Mouse (Mus musculus) hindbrain, embryonic 11.5 days (tissue): ENCODE measurements at regions not wholly inside any gene's neighbourhood (a gene's known extent, or its start where the extent isn't known, plus 50 kb on each side); places are given as distances from the start of the nearest gene placed in this dataset.

ENCODE experiments used
- ATAC-seq: fragments of 200-750 bp; cut with Nextera tagmentation; 2 replicates; pipeline ENCODE4 v1.8.0; 2017; ENCODE audit warnings: mild to moderate bottlenecking, moderate TSS enrichment, moderate library complexity; ENCODE audit not compliant: low FRiP score
- DNase-seq: peaks from one replicate; pipeline ENCODE4 v3.0.0-alpha.2; 2015; ENCODE audit warnings: low spot score
- H3K27ac ChIP-seq: fragments of 300-500 bp; sonication (generic); 2 replicates; pipeline ENCODE4 v1.5.1; 2014; ENCODE audit warnings: mild to moderate bottlenecking, low read depth, low read length
- H3K27me3 ChIP-seq: fragments of 300-500 bp; sonication (generic); 2 replicates; pipeline ENCODE4 v1.6.1; 2014; ENCODE audit warnings: mild to moderate bottlenecking, low read length, moderate library complexity, mixed read lengths; ENCODE audit not compliant: control insufficient read depth, insufficient read depth
- H3K36me3 ChIP-seq: fragments of 300-500 bp; sonication (generic); 2 replicates; pipeline ENCODE4 v1.6.1; 2014; ENCODE audit warnings: mild to moderate bottlenecking, low read length, moderate library complexity, mixed read lengths; ENCODE audit not compliant: control insufficient read depth, insufficient read depth
- H3K4me1 ChIP-seq: fragments of 300-500 bp; sonication (generic); replicated peaks from 2 replicates; pipeline ENCODE4 v1.6.1; 2014; ENCODE audit warnings: low read length, mixed read lengths; ENCODE audit not compliant: control insufficient read depth, insufficient read depth
- H3K4me2 ChIP-seq: fragments of 300-500 bp; sonication (generic); replicated peaks from 2 replicates; pipeline ENCODE4 v1.6.1; 2014; ENCODE audit warnings: mild to moderate bottlenecking, low read depth, low read length
- H3K4me3 ChIP-seq: fragments of 300-500 bp; sonication (generic); 2 replicates; pipeline ENCODE4 v1.5.1; 2014; ENCODE audit warnings: low read depth, low read length
- H3K9ac ChIP-seq: fragments of 300-500 bp; sonication (generic); 2 replicates; pipeline ENCODE4 v1.6.1; 2014; ENCODE audit warnings: low read depth, low read length
- H3K9me3 ChIP-seq: fragments of 300-500 bp; sonication (generic); 2 replicates; pipeline ENCODE4 v1.6.1; 2016; ENCODE audit warnings: low read length; ENCODE audit not compliant: control insufficient read depth
- WGBS: fragments of 180-500 bp; shearing (Covaris S2); extraction: QIAGEN DNeasy Blood & Tissue Kit; methylation state at CpG from one replicate; pipeline ENCODE4 v1.1.7; 2014; 5-methylcytosine and 5-hydroxymethylcytosine counted together

DNA sequence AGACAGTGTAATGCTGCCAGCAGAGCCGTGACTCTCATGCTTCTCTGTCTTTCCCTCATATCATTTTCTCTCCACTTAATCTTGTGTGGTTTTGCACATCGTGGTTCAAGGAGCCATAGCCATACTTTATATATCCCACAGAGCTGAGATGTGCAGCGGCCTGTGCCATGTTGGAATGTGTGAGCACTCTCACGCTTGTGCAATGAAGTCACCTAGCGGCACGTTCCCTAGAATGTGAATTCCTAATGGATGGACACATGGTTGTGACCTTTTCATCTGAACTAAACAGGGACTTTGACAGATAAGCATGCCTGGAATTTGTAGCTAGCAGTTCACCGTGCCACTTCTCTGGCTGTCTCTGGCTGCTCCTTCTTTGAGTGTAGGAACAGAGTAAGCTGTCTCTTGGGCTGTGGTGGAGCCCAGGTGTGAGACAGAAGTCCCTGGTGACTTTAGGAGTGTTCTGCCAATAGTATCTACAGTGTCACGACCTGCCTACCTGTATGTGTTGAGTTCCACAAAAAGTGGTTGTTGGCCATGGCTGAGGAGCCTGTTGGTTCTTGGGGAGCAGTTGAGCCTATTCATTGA is 129.0 kb downstream of the Bod1 start:
- DNase-seq (no peak), ATAC-seq (no peak)
- Histone ChIP-seq H3K4me1 (no peaks in the 10 kb centered on the region), H3K36me3 (no peaks in the 10 kb centered on the region), H3K9ac (no peak overlapping the region), H3K27ac (no peak overlapping the region), H3K4me3 (no peak overlapping the region), H3K9me3 (no peaks in the 10 kb centered on the region), H3K4me2 (no peak overlapping the region), H3K27me3 (no peaks in the 10 kb centered on the region)
- WGBS = 84% methylated on average over 8 of the region's 8 CpGs

- no peak overlapping the region for H3K27ac ChIP-seq
- WGBS = 81% methylated on average over 3 of the region's 3 CpGs
- H3K4me3 ChIP-seq = no peak overlapping the region
- H3K4me2 ChIP-seq = no peak overlapping the region
- H3K27me3 ChIP-seq = no peaks in the 10 kb centered on the region
- H3K36me3 ChIP-seq = no peaks in the 10 kb centered on the region
- no peak overlapping the region for H3K9ac ChIP-seq
- DNase-seq (no peak), ATAC-seq (no peak)
- H3K4me1 ChIP-seq = no peaks in the 10 kb centered on the region
- no peaks in the 10 kb centered on the region for H3K9me3 ChIP-seq
Observed at GRCm38 (mm10) chr11:31541425-31541824, 130.3 kb downstream of the Bod1 start.

GRCm38 (mm10) chr11:31540816-31541215 is 130.9 kb downstream of the Bod1 start:
- no peak overlapping the region for H3K4me3 ChIP-seq
- no peak overlapping the region for H3K9ac ChIP-seq
- ATAC-seq = no peak
- no peaks in the 10 kb centered on the region for H3K4me1 ChIP-seq
- no peak for DNase-seq
- no peaks in the 10 kb centered on the region for H3K36me3 ChIP-seq
- no peak overlapping the region for H3K27ac ChIP-seq
- no peak overlapping the region for H3K4me2 ChIP-seq
- H3K9me3 ChIP-seq = no peaks in the 10 kb centered on the region
- H3K27me3 ChIP-seq = no peaks in the 10 kb centered on the region

- no peaks in the 10 kb centered on the region for H3K27me3 ChIP-seq
- 86% methylated on average over 2 of the region's 2 CpGs for whole genome bisulfite sequencing
- no peak for DNase-seq
- H3K36me3 ChIP-seq = no peaks in the 10 kb centered on the region
- no peak overlapping the region for H3K4me2 ChIP-seq
- H3K4me3 ChIP-seq = no peak overlapping the region
- H3K4me1 ChIP-seq = no peaks in the 10 kb centered on the region
- no peak for ATAC-seq
- H3K9me3 ChIP-seq = no peaks in the 10 kb centered on the region
- H3K9ac ChIP-seq = no peak overlapping the region
- H3K27ac ChIP-seq = no peak overlapping the region
Observed at GRCm38 (mm10) chr11:31531416-31531815, 140.3 kb downstream of the Bod1 start.

DNA sequence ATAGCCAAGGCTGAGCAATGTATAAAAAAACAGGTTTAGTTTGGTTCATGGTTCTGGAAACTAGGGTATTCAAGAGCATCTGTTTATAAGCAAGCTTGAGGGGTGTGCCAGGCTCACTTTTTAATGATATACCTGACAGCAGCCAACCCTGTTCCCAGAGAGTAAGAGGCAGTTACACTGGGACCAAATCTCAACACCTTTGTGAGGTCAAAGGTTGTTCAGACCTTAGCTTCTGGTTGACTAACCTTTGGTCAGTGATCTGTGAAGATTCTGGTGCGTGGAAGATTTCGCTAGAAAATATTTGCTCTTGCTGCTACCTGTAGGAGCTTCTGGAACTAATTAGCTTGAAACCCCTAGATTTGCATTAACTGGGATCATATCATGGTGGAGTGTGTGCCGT is 140.8 kb downstream of the Bod1 start:
- H3K27ac ChIP-seq = no peak overlapping the region
- H3K9ac ChIP-seq = no peak overlapping the region
- DNase-seq (no peak), ATAC-seq (no peak)
- no peaks in the 10 kb centered on the region for H3K9me3 ChIP-seq
- H3K27me3 ChIP-seq = no peaks in the 10 kb centered on the region
- H3K4me2 ChIP-seq = no peak overlapping the region
- H3K4me1 ChIP-seq = no peaks in the 10 kb centered on the region
- WGBS = 83% methylated on average over 3 of the region's 3 CpGs
- no peak overlapping the region for H3K4me3 ChIP-seq
- H3K36me3 ChIP-seq = no peaks in the 10 kb centered on the region

DNA sequence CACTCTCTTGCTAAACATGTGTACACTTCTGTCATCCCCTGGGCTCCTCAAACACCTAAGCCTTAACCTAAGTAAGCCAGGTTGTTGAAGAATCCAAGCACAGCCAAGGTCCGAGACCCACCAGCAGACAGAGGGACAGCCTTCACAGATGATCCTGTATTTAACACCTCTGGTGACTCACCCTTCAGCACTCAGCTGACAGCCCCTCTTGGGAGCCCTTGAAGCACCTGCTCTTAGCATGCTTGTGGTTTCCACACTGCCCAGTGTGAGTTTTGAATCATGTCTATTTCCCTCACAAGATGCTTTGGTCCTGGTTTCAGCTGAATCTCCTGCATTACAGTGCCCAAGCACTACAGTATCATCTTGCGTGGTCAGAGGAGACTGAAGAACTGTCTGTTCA is 142.0 kb downstream of the Bod1 start:
- DNase-seq (no peak), ATAC-seq (no peak)
- H3K27ac ChIP-seq = no peak overlapping the region
- H3K4me2 ChIP-seq = no peak overlapping the region
- no peaks in the 10 kb centered on the region for H3K9me3 ChIP-seq
- no peaks in the 10 kb centered on the region for H3K36me3 ChIP-seq
- H3K9ac ChIP-seq = no peak overlapping the region
- H3K27me3 ChIP-seq = no peaks in the 10 kb centered on the region
- 92% methylated on average over 2 of the region's 2 CpGs for WGBS
- no peaks in the 10 kb centered on the region for H3K4me1 ChIP-seq
- H3K4me3 ChIP-seq = no peak overlapping the region

DNA sequence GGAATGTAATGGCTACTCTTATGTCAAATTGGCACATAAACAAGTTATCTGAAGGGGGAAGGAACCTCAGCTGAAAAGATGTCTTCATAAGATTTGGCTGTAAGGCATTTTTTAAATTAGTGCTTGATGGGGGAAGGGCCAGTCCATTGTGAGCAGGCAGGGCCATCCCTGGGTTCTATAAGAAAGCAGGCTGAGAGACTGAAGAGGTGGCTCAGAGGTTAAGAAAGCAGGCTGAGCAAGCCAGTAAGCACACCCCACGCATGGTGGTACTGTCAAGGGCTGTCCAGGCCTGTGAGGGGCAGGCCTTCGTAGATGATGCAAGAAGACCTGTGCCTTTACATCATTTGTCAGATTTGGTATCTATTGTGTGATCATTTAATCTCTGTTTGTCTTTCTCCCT is 147.0 kb downstream of the Bod1 start:
- Histone ChIP-seq H3K9ac (no peak overlapping the region), H3K9me3 (no peaks in the 10 kb centered on the region), H3K4me1 (no peaks in the 10 kb centered on the region), H3K27me3 (no peaks in the 10 kb centered on the region), H3K27ac (no peak overlapping the region), H3K36me3 (no peaks in the 10 kb centered on the region), H3K4me3 (no peak overlapping the region), H3K4me2 (no peak overlapping the region)
- DNase-seq (no peak), ATAC-seq (no peak)
- 82% methylated on average over 2 of the region's 2 CpGs for WGBS

GRCm38 (mm10) chr11:31524065-31524618 is 147.5 kb downstream of the Bod1 start:
- no peak for DNase-seq
- H3K27me3 ChIP-seq = no peaks in the 10 kb centered on the region
- H3K9me3 ChIP-seq = no peaks in the 10 kb centered on the region
- H3K4me1 ChIP-seq = no peaks in the 10 kb centered on the region
- no peak overlapping the region for H3K9ac ChIP-seq
- H3K4me2 ChIP-seq = no peak overlapping the region
- no peak for ATAC-seq
- H3K27ac ChIP-seq = no peak overlapping the region
- H3K36me3 ChIP-seq = no peaks in the 10 kb centered on the region
- WGBS = 86% methylated on average over 2 of the region's 2 CpGs
- no peak overlapping the region for H3K4me3 ChIP-seq

DNA sequence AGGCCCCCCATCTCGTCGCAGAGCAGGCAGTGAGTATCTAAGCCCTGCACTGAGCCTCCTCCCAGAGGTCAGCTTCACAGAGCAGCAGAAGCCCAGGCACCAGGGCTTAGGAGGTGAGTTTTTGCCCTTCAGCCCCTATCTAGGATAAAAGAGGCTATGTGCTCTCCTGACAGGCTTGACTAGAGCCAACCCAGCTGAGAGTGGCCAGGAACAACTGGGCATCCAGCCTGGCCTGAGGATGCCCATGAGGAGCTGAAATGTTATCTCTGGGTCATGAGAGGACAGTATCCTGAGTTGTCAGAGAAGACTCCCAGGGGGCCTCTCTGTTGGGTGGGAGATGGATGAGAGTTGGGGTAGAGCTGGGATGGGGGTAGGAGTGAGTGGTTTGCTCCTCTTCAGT is 149.6 kb downstream of the Bod1 start:
- H3K9me3 ChIP-seq = no peaks in the 10 kb centered on the region
- H3K36me3 ChIP-seq = no peaks in the 10 kb centered on the region
- H3K4me3 ChIP-seq = no peak overlapping the region
- no peak overlapping the region for H3K27ac ChIP-seq
- H3K27me3 ChIP-seq = no peaks in the 10 kb centered on the region
- DNase-seq = no peak
- ATAC-seq = no peak
- WGBS = 83% methylated on average over 2 of the region's 2 CpGs
- no peak overlapping the region for H3K4me2 ChIP-seq
- no peaks in the 10 kb centered on the region for H3K4me1 ChIP-seq
- no peak overlapping the region for H3K9ac ChIP-seq
